Mouse (Mus musculus) intestine, embryonic 16.5 days (tissue): ENCODE measurements around the gene Lin7b. TPM values are rescaled to one million over a fixed set of nuclear protein-coding genes. Genes with fewer than 3 reads are reported as not detected.
A peak's percentile ranks its signal among the peaks of the same experiment; 100 is the strongest.

ENCODE experiments used
- ATAC-seq: fragments of 200-750 bp; cut with Nextera tagmentation; 2 replicates; pipeline ENCODE4 v1.8.0; 2017; ENCODE audit warnings: moderate TSS enrichment, moderate library complexity
- H3K27ac ChIP-seq: fragments of 300-500 bp; sonication (generic); 2 replicates; pipeline ENCODE4 v1.5.1; 2014; ENCODE audit warnings: mild to moderate bottlenecking, low read length
- H3K27me3 ChIP-seq: fragments of 300-500 bp; sonication (generic); replicated peaks from 2 replicates; pipeline ENCODE4 v1.6.1; 2014; ENCODE audit warnings: low read length, control low read depth, mixed read lengths; ENCODE audit not compliant: control insufficient read depth, insufficient read depth
- H3K36me3 ChIP-seq: fragments of 300-500 bp; sonication (generic); 2 replicates; pipeline ENCODE4 v1.6.1; 2014; ENCODE audit warnings: low read length, control low read depth; ENCODE audit not compliant: control insufficient read depth, insufficient read depth
- H3K4me1 ChIP-seq: fragments of 300-500 bp; sonication (generic); 2 replicates; pipeline ENCODE4 v1.6.1; 2014; ENCODE audit warnings: low read length, control low read depth, mixed read lengths; ENCODE audit not compliant: control insufficient read depth, insufficient read depth
- H3K4me2 ChIP-seq: fragments of 300-500 bp; sonication (generic); 2 replicates; pipeline ENCODE4 v1.6.1; 2014; ENCODE audit warnings: low read depth, low read length, control low read depth
- H3K4me3 ChIP-seq: fragments of 300-500 bp; sonication (generic); 2 replicates; pipeline ENCODE4 v1.5.1; 2014; ENCODE audit warnings: mild to moderate bottlenecking, low read length
- H3K9ac ChIP-seq: fragments of 300-500 bp; sonication (generic); 2 replicates; pipeline ENCODE4 v1.6.1; 2014; ENCODE audit warnings: low read depth, low read length
- H3K9me3 ChIP-seq: fragments of 300-500 bp; sonication (generic); 2 replicates; pipeline ENCODE4 v1.6.1; 2016; ENCODE audit warnings: low read length, control low read depth; ENCODE audit not compliant: control insufficient read depth
- whole genome bisulfite sequencing: fragments of 180-500 bp; shearing (Covaris S2); extraction: QIAGEN DNeasy Blood & Tissue Kit; methylation state at CpG from one replicate; pipeline ENCODE4 v1.1.7; 2014; 5-methylcytosine and 5-hydroxymethylcytosine counted together
- polyA plus RNA-seq: library from polyadenylated mRNA; unstranded; fragments of >200 nt; fragmentation: Nextera tagmentation; extraction: Ambion mirVana; gene quantifications from 2 replicates; pipeline ENCODE4 v1.2.1, GENCODE M21; 2015

Gene Lin7b
- polyA plus RNA-seq, 1 experiment from 2014 or later, result 1.2 TPM

- H3K9me3 ChIP-seq, result no peaks in the 10 kb centered on the region
- H3K9ac ChIP-seq, result peak overlapping the region; percentile 78
- H3K36me3 ChIP-seq, result no peaks in the 10 kb centered on the region
- H3K4me2 ChIP-seq, result peak overlapping the region; percentile 87
- H3K4me1 ChIP-seq, result peaks cover 31% of the 10 kb centered on the region
- 1% methylated on average over 22 of the region's 22 CpGs for WGBS
- peak overlapping the region; percentile 67 for H3K4me3 ChIP-seq
- H3K27ac ChIP-seq, result peak overlapping the region; percentile 88
- ATAC-seq, result peak; percentile 73
- H3K27me3 ChIP-seq, result no peaks in the 10 kb centered on the region
Measured at GRCm38 (mm10) chr7:45332685-45333425, 37.5 kb downstream of the Lin7b start.

- Histone ChIP-seq H3K9ac (no peak overlapping the region), H3K4me2 (no peak overlapping the region), H3K9me3 (no peaks in the 10 kb centered on the region), H3K27me3 (no peaks in the 10 kb centered on the region), H3K4me1 (peaks cover 25% of the 10 kb centered on the region), H3K36me3 (peaks cover 7% of the 10 kb centered on the region), H3K27ac (no peak overlapping the region), H3K4me3 (no peak overlapping the region)
- WGBS, result 88% methylated on average over 6 of the region's 6 CpGs
- no peak for ATAC-seq
Measured at GRCm38 (mm10) chr7:45331502-45331901, 38.9 kb downstream of the Lin7b start.

GRCm38 (mm10) chr7:45328841-45329475, 41.4 kb downstream of the Lin7b start:
- Histone ChIP-seq H3K4me3 (no peak overlapping the region), H3K9ac (no peak overlapping the region), H3K27ac (no peak overlapping the region), H3K36me3 (peaks cover 22% of the 10 kb centered on the region), H3K9me3 (no peaks in the 10 kb centered on the region), H3K4me2 (no peak overlapping the region), H3K27me3 (no peaks in the 10 kb centered on the region), H3K4me1 (peaks cover 12% of the 10 kb centered on the region)
- no peak for ATAC-seq
- 78% methylated on average over 13 of the region's 13 CpGs for WGBS

GRCm38 (mm10) chr7:45325800-45326199, 44.6 kb downstream of the Lin7b start:
- ATAC-seq, result no peak
- Histone ChIP-seq H3K9ac (no peak overlapping the region), H3K27ac (no peak overlapping the region), H3K4me3 (no peak overlapping the region), H3K36me3 (peaks cover 25% of the 10 kb centered on the region), H3K4me1 (no peaks in the 10 kb centered on the region), H3K9me3 (no peaks in the 10 kb centered on the region), H3K27me3 (no peaks in the 10 kb centered on the region), H3K4me2 (no peak overlapping the region)

- H3K27me3 ChIP-seq, result no peaks in the 10 kb centered on the region
- H3K4me1 ChIP-seq, result no peaks in the 10 kb centered on the region
- ATAC-seq, result peak; percentile 96
- H3K9ac ChIP-seq, result no peak overlapping the region
- H3K27ac ChIP-seq, result peak overlapping the region; percentile 57
- no peak overlapping the region for H3K4me2 ChIP-seq
- H3K9me3 ChIP-seq, result no peaks in the 10 kb centered on the region
- H3K36me3 ChIP-seq, result peaks cover 25% of the 10 kb centered on the region
- WGBS, result 52% methylated on average over 5 of the region's 5 CpGs
- no peak overlapping the region for H3K4me3 ChIP-seq
Measured at GRCm38 (mm10) chr7:45323069-45323468, 47.3 kb downstream of the Lin7b start.

- Histone ChIP-seq H3K27ac (no peak overlapping the region), H3K4me1 (no peaks in the 10 kb centered on the region), H3K36me3 (peaks cover 25% of the 10 kb centered on the region), H3K9ac (no peak overlapping the region), H3K9me3 (no peaks in the 10 kb centered on the region), H3K27me3 (no peaks in the 10 kb centered on the region), H3K4me2 (no peak overlapping the region), H3K4me3 (no peak overlapping the region)
- WGBS, result 89% methylated on average over 4 of the region's 4 CpGs
- no peak for ATAC-seq
Measured at GRCm38 (mm10) chr7:45322245-45322644, 48.1 kb downstream of the Lin7b start.

Other genes with a start within 250 kb of the Lin7b start
- gene Rps11, start 246.1 kb downstream of the Lin7b start, polyA plus RNA-seq, result 1,613 and 1,701 TPM in 2 replicates
- 1,233 and 1,311 TPM in 2 replicates for gene Rpl13a, start 241.8 kb downstream of the Lin7b start, polyA plus RNA-seq
- 0.20 TPM in 1 of 2 replicates, not detected in the other for gene Gm45713, start 234.4 kb downstream of the Lin7b start, polyA plus RNA-seq
- 2.2 and 2.5 TPM in 2 replicates for gene Flt3l, start 234.2 kb downstream of the Lin7b start, polyA plus RNA-seq
- gene Pih1d1, start 216.3 kb downstream of the Lin7b start, polyA plus RNA-seq, result 90.9 and 96.5 TPM in 2 replicates
- 106 and 110 TPM in 2 replicates for gene Aldh16a1, start 216.0 kb downstream of the Lin7b start, polyA plus RNA-seq
- 0.13 TPM in 1 of 2 replicates, not detected in the other for gene Slc17a7, start 206.6 kb downstream of the Lin7b start, polyA plus RNA-seq
- not detected in 2 replicates for gene Gfy, start 191.0 kb downstream of the Lin7b start, polyA plus RNA-seq
- not detected in 2 replicates for gene Pth2, start 189.6 kb downstream of the Lin7b start, polyA plus RNA-seq
- 0.44 and 0.62 TPM in 2 replicates for gene Ccdc155, start 165.7 kb downstream of the Lin7b start, polyA plus RNA-seq
- 0.86 and 1.3 TPM in 2 replicates for gene Dkkl1, start 158.4 kb downstream of the Lin7b start, polyA plus RNA-seq
- gene Tead2, start 154.8 kb downstream of the Lin7b start, polyA plus RNA-seq, result 69.6 and 82.1 TPM in 2 replicates
- gene Cd37, start 131.5 kb downstream of the Lin7b start, polyA plus RNA-seq, result 4.2 and 5.0 TPM in 2 replicates
- not detected in 2 replicates for gene Slc6a16, start 129.5 kb downstream of the Lin7b start, polyA plus RNA-seq
- not detected in 2 replicates for gene Slc6a21, start 93.1 kb downstream of the Lin7b start, polyA plus RNA-seq
- gene Trpm4, start 36.8 kb downstream of the Lin7b start, polyA plus RNA-seq, result 33.4 and 36.3 TPM in 2 replicates
- gene Hrc, start 35.3 kb downstream of the Lin7b start, polyA plus RNA-seq, result 0.86 and 1.4 TPM in 2 replicates
- 10.3 and 12.0 TPM in 2 replicates for gene Ppfia3, start 3.6 kb downstream of the Lin7b start, polyA plus RNA-seq
- 139 and 150 TPM in 2 replicates for gene Snrnp70, start 25.2 kb upstream of the Lin7b start, polyA plus RNA-seq
- gene Kcna7, start 35.1 kb upstream of the Lin7b start, polyA plus RNA-seq, result 0.11 TPM in 1 of 2 replicates, not detected in the other
- 1.4 and 1.8 TPM in 2 replicates for gene Ntf5, start 43.1 kb upstream of the Lin7b start, polyA plus RNA-seq
- 0.28 TPM in 1 of 2 replicates, not detected in the other for gene Lhb, start 50.2 kb upstream of the Lin7b start, polyA plus RNA-seq
- 49.4 and 53.1 TPM in 2 replicates for gene Gys1, start 64.3 kb upstream of the Lin7b start, polyA plus RNA-seq
- 121 and 134 TPM in 2 replicates for gene Ruvbl2, start 67.5 kb upstream of the Lin7b start, polyA plus RNA-seq
- 7,117 and 7,555 TPM in 2 replicates for gene Ftl1, start 89.3 kb upstream of the Lin7b start, polyA plus RNA-seq
- gene Bax, start 96.3 kb upstream of the Lin7b start, polyA plus RNA-seq, result 178 and 185 TPM in 2 replicates
- gene Tulp2, start 111.3 kb upstream of the Lin7b start, polyA plus RNA-seq, result 0.78 and 0.93 TPM in 2 replicates
- gene Gm45808, start 116.2 kb upstream of the Lin7b start, polyA plus RNA-seq, result not detected in 2 replicates
- gene Dhdh, start 118.2 kb upstream of the Lin7b start, polyA plus RNA-seq, result 1.9 and 2.2 TPM in 2 replicates
- gene Nucb1, start 139.8 kb upstream of the Lin7b start, polyA plus RNA-seq, result 251 and 266 TPM in 2 replicates
- gene Ppp1r15a, start 155.7 kb upstream of the Lin7b start, polyA plus RNA-seq, result 17.3 and 19.1 TPM in 2 replicates
- gene Plekha4, start 155.7 kb upstream of the Lin7b start, polyA plus RNA-seq, result 1.4 and 1.6 TPM in 2 replicates
- gene Hsd17b14, start 184.3 kb upstream of the Lin7b start, polyA plus RNA-seq, result 2.9 and 3.3 TPM in 2 replicates
- gene Bcat2, start 199.6 kb upstream of the Lin7b start, polyA plus RNA-seq, result 59.9 and 65.4 TPM in 2 replicates
- gene Fgf21, start 244.9 kb upstream of the Lin7b start, polyA plus RNA-seq, result 0.23 TPM in 1 of 2 replicates, not detected in the other
- 0.48 and 0.61 TPM in 2 replicates for gene Fut1, start 246.7 kb upstream of the Lin7b start, polyA plus RNA-seq